Comparison of ENCODE assay signal across 20 mouse cellular contexts in genomic region chr13:19911860-19912584, GRCm38 (mm10).
DNase-seq lines count a peak whose midpoint lies in the region; ATAC-seq and TF ChIP-seq lines count a peak whose summit lies in the region.
"Had no signal": no experiment of that assay in that cellular context is flagged by ENCODE, and none has a peak within 500 bp of the region (broad histone marks: within the 10 kb centered on the region; RNA-seq: fewer than 3 reads in every experiment).

No protein-coding gene starts in this region.

- no peaks in the 10 kb centered on the region for H3K27me3 ChIP-seq in forebrain, embryonic 14.5 days (replicated peaks; ENCODE audit: control insufficient read depth, insufficient read depth, low read length)
- no peaks in the 10 kb centered on the region for H3K27me3 ChIP-seq in forebrain, embryonic 12.5 days
- no peaks in the 10 kb centered on the region for H3K27me3 ChIP-seq in lung, embryonic 14.5 days (ENCODE audit: insufficient read depth, low read length)
- no peaks in the 10 kb centered on the region for H3K27me3 ChIP-seq in forebrain, embryonic 16.5 days (replicated peaks; ENCODE audit: control insufficient read depth, insufficient read depth, low read length)
- H3K27me3 ChIP-seq in midbrain, postnatal 0 days (ENCODE audit: insufficient read depth, low read length) = no peaks in the 10 kb centered on the region
- H3K27me3 ChIP-seq: heart, embryonic 12.5 days; liver, embryonic 13.5 days; Patski had no signal

- no peak overlapping the region for H3K4me3 ChIP-seq in forebrain, embryonic 14.5 days (ENCODE audit: low read depth, low read length)
- H3K4me3 ChIP-seq in forebrain, embryonic 12.5 days (replicated peaks) = no peak overlapping the region
- no peak overlapping the region for H3K4me3 ChIP-seq in lung, embryonic 14.5 days (ENCODE audit: low read depth, low read length)
- no peak overlapping the region for H3K4me3 ChIP-seq in forebrain, embryonic 16.5 days (replicated peaks; ENCODE audit: low read length)
- H3K4me3 ChIP-seq in midbrain, postnatal 0 days (ENCODE audit: low read depth, low read length) = no peak overlapping the region
- H3K4me3 ChIP-seq: heart, embryonic 12.5 days; liver, embryonic 13.5 days had no signal

- no peaks in the 10 kb centered on the region for H3K4me1 ChIP-seq in forebrain, embryonic 14.5 days (ENCODE audit: control insufficient read depth, insufficient read depth, low read length)
- H3K4me1 ChIP-seq in forebrain, embryonic 12.5 days = no peaks in the 10 kb centered on the region
- no peaks in the 10 kb centered on the region for H3K4me1 ChIP-seq in lung, embryonic 14.5 days (ENCODE audit: insufficient read depth)
- H3K4me1 ChIP-seq in forebrain, embryonic 16.5 days (replicated peaks; ENCODE audit: control insufficient read depth, insufficient read depth, low read length) = peaks cover 6% of the 10 kb centered on the region
- H3K4me1 ChIP-seq in midbrain, postnatal 0 days (ENCODE audit: insufficient read depth, low read length) = no peaks in the 10 kb centered on the region
- H3K4me1 ChIP-seq: heart, embryonic 12.5 days; liver, embryonic 13.5 days had no signal

- no peak overlapping the region for H3K4me2 ChIP-seq in forebrain, embryonic 14.5 days (ENCODE audit: low read length)
- H3K4me2 ChIP-seq in forebrain, embryonic 12.5 days = no peak overlapping the region
- no peak overlapping the region for H3K4me2 ChIP-seq in lung, embryonic 14.5 days
- H3K4me2 ChIP-seq in forebrain, embryonic 16.5 days (ENCODE audit: low read length) = peak overlapping the region; percentile 1; the same call in 1 of the 2 replicates
- no peak overlapping the region for H3K4me2 ChIP-seq in midbrain, postnatal 0 days (ENCODE audit: low read depth, low read length, poor library complexity, severe bottlenecking)
- H3K4me2 ChIP-seq: heart, embryonic 12.5 days; liver, embryonic 13.5 days had no signal

- peak; percentile 42 for DNase-seq in forebrain, embryonic 14.5 days (ENCODE audit: low spot score)
- peak; percentile 22 for DNase-seq in lung, embryonic 14.5 days
- DNase-seq in lung, postnatal 25 days (ENCODE audit: low spot score) = no peak
- peak; percentile 51 for DNase-seq in midbrain, postnatal 0 days (ENCODE audit: low spot score)
- DNase-seq in layer of hippocampus, adult 9-10 months (ENCODE audit: low spot score) = no peak
- no peak for DNase-seq in layer of hippocampus, adult 9-11 months
- DNase-seq: adrenal gland, postnatal 36 days; B cell, adult 2 months; cerebellum, postnatal 25 days; gastrocnemius, postnatal 25 days; heart, postnatal 4 days; kidney, adult 11 months; kidney, postnatal 25 days; liver, embryonic 13.5 days; lung, postnatal 14 days; right cerebral cortex, postnatal 25 days had no signal

- no peak overlapping the region for H3K9ac ChIP-seq in forebrain, embryonic 14.5 days (ENCODE audit: low read length)
- no peak overlapping the region for H3K9ac ChIP-seq in forebrain, embryonic 12.5 days
- H3K9ac ChIP-seq in lung, embryonic 14.5 days = no peak overlapping the region
- H3K9ac ChIP-seq in forebrain, embryonic 16.5 days (replicated peaks; ENCODE audit: low read depth, low read length) = no peak overlapping the region
- no peak overlapping the region for H3K9ac ChIP-seq in midbrain, postnatal 0 days (replicated peaks; ENCODE audit: low read length, poor library complexity, severe bottlenecking)
- H3K9ac ChIP-seq: heart, embryonic 12.5 days; liver, embryonic 13.5 days had no signal

- no peaks in the 10 kb centered on the region for H3K9me3 ChIP-seq in forebrain, embryonic 14.5 days (replicated peaks; ENCODE audit: control insufficient read depth, low read length)
- no peaks in the 10 kb centered on the region for H3K9me3 ChIP-seq in forebrain, embryonic 12.5 days
- no peaks in the 10 kb centered on the region for H3K9me3 ChIP-seq in lung, embryonic 14.5 days (ENCODE audit: low read depth, low read length)
- H3K9me3 ChIP-seq in forebrain, embryonic 16.5 days (ENCODE audit: control insufficient read depth, low read length) = no peaks in the 10 kb centered on the region
- no peaks in the 10 kb centered on the region for H3K9me3 ChIP-seq in midbrain, postnatal 0 days (ENCODE audit: low read length)
- H3K9me3 ChIP-seq: liver, embryonic 13.5 days had no signal

- no peaks in the 10 kb centered on the region for H3K36me3 ChIP-seq in forebrain, embryonic 14.5 days (ENCODE audit: control insufficient read depth, insufficient read depth, low read length)
- H3K36me3 ChIP-seq in forebrain, embryonic 12.5 days (replicated peaks) = no peaks in the 10 kb centered on the region
- no peaks in the 10 kb centered on the region for H3K36me3 ChIP-seq in lung, embryonic 14.5 days (ENCODE audit: insufficient read depth)
- no peaks in the 10 kb centered on the region for H3K36me3 ChIP-seq in forebrain, embryonic 16.5 days (ENCODE audit: control insufficient read depth, insufficient read depth)
- no peaks in the 10 kb centered on the region for H3K36me3 ChIP-seq in midbrain, postnatal 0 days (ENCODE audit: insufficient read depth, low read length)
- H3K36me3 ChIP-seq: heart, embryonic 12.5 days; liver, embryonic 13.5 days had no signal

- no peak overlapping the region for H3K27ac ChIP-seq in forebrain, embryonic 14.5 days (ENCODE audit: low read depth, low read length)
- no peak overlapping the region for H3K27ac ChIP-seq in forebrain, embryonic 12.5 days
- H3K27ac ChIP-seq in lung, embryonic 14.5 days (ENCODE audit: low read depth) = no peak overlapping the region
- H3K27ac ChIP-seq in forebrain, embryonic 16.5 days (ENCODE audit: low read length) = no peak overlapping the region
- H3K27ac ChIP-seq in midbrain, postnatal 0 days (ENCODE audit: low read depth, low read length) = peak overlapping the region; percentile 47; the same call in 1 of the 2 replicates
- H3K27ac ChIP-seq: liver, embryonic 13.5 days had no signal

- 39% methylated on average over 5 of the region's 5 CpGs for WGBS in forebrain, embryonic 14.5 days
- 44% methylated on average over 5 of the region's 5 CpGs for WGBS in forebrain, embryonic 12.5 days
- 26% methylated on average over 5 of the region's 5 CpGs for WGBS in lung, embryonic 14.5 days
- WGBS in forebrain, embryonic 16.5 days = 29% methylated on average over 5 of the region's 5 CpGs
- WGBS in midbrain, postnatal 0 days = 34% methylated on average over 5 of the region's 5 CpGs

- no peak for TF ChIP-seq CTCF in lung, embryonic 14.5 days (IDR thresholded peaks at IDR 0.05; ENCODE audit: low read depth)
- TF ChIP-seq CTCF in midbrain, postnatal 0 days (IDR thresholded peaks at IDR 0.05) = no peak

- ATAC-seq in forebrain, embryonic 14.5 days = peak; percentile 61; the same call in 1 of the 2 replicates
- no peak for ATAC-seq in forebrain, embryonic 12.5 days (ENCODE audit: low FRiP score)
- peak; percentile 38; the same call in 1 of the 2 replicates for ATAC-seq in lung, embryonic 14.5 days (ENCODE audit: insufficient read depth)
- ATAC-seq in forebrain, embryonic 16.5 days = peak; percentile 92
- ATAC-seq in midbrain, postnatal 0 days (ENCODE audit: low FRiP score) = peak; percentile 48; the same call in 1 of the 2 replicates
- ATAC-seq: Patski had no signal

Comparison
In these comparisons a context has a peak if more than half of its experiments do, and no peak if none do; other contexts are left out.
1. DNase-seq: peak in forebrain, embryonic 14.5 days (single experiment), lung, embryonic 14.5 days (single experiment) and midbrain, postnatal 0 days (single experiment); none in lung, postnatal 25 days (single experiment), layer of hippocampus, adult 9-10 months (single experiment) and layer of hippocampus, adult 9-11 months (single experiment).